Mouse (Mus musculus) naive thymus-derived CD4-positive, alpha-beta T cell, adult 2 months (primary cell): ENCODE measurements around the gene Zfp956.
A peak's percentile ranks its signal among the peaks of the same experiment; 100 is the strongest.

ENCODE experiments used
- DNase-seq: peaks from one replicate; pipeline ENCODE4 v3.0.0-alpha.2; 2011; ENCODE audit warnings: low read depth

The Zfp956 gene

GRCm38 (mm10) chr6:47974599-47974998 lies 21.4 kb downstream of the Zfp956 start:
- DNase-seq: peak; percentile 30

GRCm38 (mm10) chr6:47978897-47979368 lies 25.7 kb downstream of the Zfp956 start:
- peak; percentile 49 for DNase-seq

GRCm38 (mm10) chr6:47983936-47984335 lies 30.7 kb downstream of the Zfp956 start:
- no peak for DNase-seq

GRCm38 (mm10) chr6:47995661-47996060 lies 42.5 kb downstream of the Zfp956 start:
- no peak for DNase-seq

DNA sequence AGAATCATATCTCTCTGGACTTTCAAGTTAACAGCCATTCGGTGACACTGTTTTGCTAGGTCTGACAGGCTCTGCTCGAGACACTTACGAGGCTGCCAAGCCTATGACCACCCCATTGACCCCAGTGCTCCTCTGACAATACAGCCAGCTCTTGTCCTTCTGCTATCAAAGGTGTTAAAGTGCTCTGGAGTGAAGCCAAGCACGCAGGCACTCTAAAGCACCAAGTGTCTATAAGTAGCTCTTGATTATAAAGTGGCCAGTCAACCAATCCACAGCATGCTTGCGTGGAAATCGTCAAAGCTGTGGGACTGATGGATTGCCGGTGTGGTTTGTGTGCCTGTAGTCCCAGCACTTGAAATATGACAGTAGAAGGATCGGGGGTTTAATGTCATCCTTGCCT lies 57.5 kb downstream of the Zfp956 start:
- DNase-seq: no peak
